In genomic region chr17:56185281-56186141, GRCm38 (mm10) we compare ENCODE assay signal across 9 mouse cellular contexts. TPM values are rescaled to one million over a fixed set of nuclear protein-coding genes. Genes with fewer than 3 reads are reported as not detected.
DNase-seq lines count a peak whose midpoint lies in the region; ATAC-seq lines count a peak whose summit lies in the region.
"Had no signal": no experiment of that assay in that cellular context is flagged by ENCODE, and none has a peak within 500 bp of the region (broad histone marks: within the 10 kb centered on the region; RNA-seq: fewer than 3 reads in every experiment).

No protein-coding gene starts in this region.

- ATAC-seq in forebrain, embryonic 16.5 days = no peak
- ATAC-seq in intestine, embryonic 15.5 days = peak; percentile 50
- ATAC-seq in liver, embryonic 11.5 days (replicated peaks; ENCODE audit: low FRiP score) = no peak
- ATAC-seq in neural tube, embryonic 14.5 days (ENCODE audit: low read depth) = peak; percentile 18; the same call in 1 of the 2 replicates

- peaks cover 66% of the 10 kb centered on the region for H3K36me3 ChIP-seq in forebrain, embryonic 10.5 days (replicated peaks)
- H3K36me3 ChIP-seq in forebrain, embryonic 16.5 days (ENCODE audit: control insufficient read depth, insufficient read depth) = peaks cover 18% of the 10 kb centered on the region
- peaks cover 35% of the 10 kb centered on the region for H3K36me3 ChIP-seq in intestine, embryonic 15.5 days
- H3K36me3 ChIP-seq in liver, embryonic 11.5 days (ENCODE audit: control insufficient read depth, insufficient read depth, low read length) = peaks cover 37% of the 10 kb centered on the region
- peaks cover 39% of the 10 kb centered on the region for H3K36me3 ChIP-seq in neural tube, embryonic 14.5 days (ENCODE audit: control insufficient read depth, insufficient read depth, low read length)

- H3K27me3 ChIP-seq in forebrain, embryonic 10.5 days (ENCODE audit: poor library complexity, severe bottlenecking) = no peaks in the 10 kb centered on the region
- H3K27me3 ChIP-seq in forebrain, embryonic 16.5 days (replicated peaks; ENCODE audit: control insufficient read depth, insufficient read depth, low read length) = no peaks in the 10 kb centered on the region
- H3K27me3 ChIP-seq in intestine, embryonic 15.5 days (replicated peaks) = no peaks in the 10 kb centered on the region
- H3K27me3 ChIP-seq in liver, embryonic 11.5 days (replicated peaks; ENCODE audit: control insufficient read depth, insufficient read depth, low read length) = no peaks in the 10 kb centered on the region
- no peaks in the 10 kb centered on the region for H3K27me3 ChIP-seq in neural tube, embryonic 14.5 days (ENCODE audit: control insufficient read depth, insufficient read depth, low read length)

- H3K9ac ChIP-seq in forebrain, embryonic 16.5 days (replicated peaks; ENCODE audit: low read depth, low read length) = no peak overlapping the region
- peak overlapping the region; percentile 1; the same call in 1 of the 2 replicates for H3K9ac ChIP-seq in intestine, embryonic 15.5 days
- no peak overlapping the region for H3K9ac ChIP-seq in liver, embryonic 11.5 days (ENCODE audit: low read depth, low read length)
- no peak overlapping the region for H3K9ac ChIP-seq in neural tube, embryonic 14.5 days (replicated peaks; ENCODE audit: low read depth, low read length)

- 52% methylated on average over 11 of the region's 11 CpGs for WGBS in forebrain, embryonic 10.5 days
- 41% methylated on average over 11 of the region's 11 CpGs for WGBS in forebrain, embryonic 16.5 days
- 28% methylated on average over 11 of the region's 11 CpGs for WGBS in intestine, embryonic 15.5 days
- WGBS in liver, embryonic 11.5 days = 58% methylated on average over 11 of the region's 11 CpGs
- WGBS in neural tube, embryonic 14.5 days = 23% methylated on average over 11 of the region's 11 CpGs

- intact Hi-C loops in gastrocnemius, postnatal 36 days (cut with DNase I) = no loop called here

- H3K4me3 ChIP-seq in forebrain, embryonic 10.5 days = no peak overlapping the region
- H3K4me3 ChIP-seq in forebrain, embryonic 16.5 days (replicated peaks; ENCODE audit: low read length) = no peak overlapping the region
- H3K4me3 ChIP-seq in intestine, embryonic 15.5 days (replicated peaks) = no peak overlapping the region
- no peak overlapping the region for H3K4me3 ChIP-seq in liver, embryonic 11.5 days (ENCODE audit: low read depth, low read length)
- no peak overlapping the region for H3K4me3 ChIP-seq in neural tube, embryonic 14.5 days (ENCODE audit: low read depth, low read length)
- H3K4me3 ChIP-seq: erythroblast, embryonic 14.5 days had no signal

- H3K27ac ChIP-seq in forebrain, embryonic 10.5 days = peak overlapping the region; percentile 51; the same call in 1 of the 2 replicates
- H3K27ac ChIP-seq in forebrain, embryonic 16.5 days (ENCODE audit: low read length) = no peak overlapping the region
- H3K27ac ChIP-seq in intestine, embryonic 15.5 days = peak overlapping the region; percentile 72
- 0 out of 2 replicates have a peak overlapping the region, but pooled peaks have one; percentile 15 for H3K27ac ChIP-seq in liver, embryonic 11.5 days (ENCODE audit: low read depth, low read length)
- peak overlapping the region; percentile 62; the same call in 1 of the 2 replicates for H3K27ac ChIP-seq in neural tube, embryonic 14.5 days (ENCODE audit: low read depth, low read length)

- no peaks in the 10 kb centered on the region for H3K9me3 ChIP-seq in forebrain, embryonic 10.5 days
- no peaks in the 10 kb centered on the region for H3K9me3 ChIP-seq in forebrain, embryonic 16.5 days (ENCODE audit: control insufficient read depth, low read length)
- no peaks in the 10 kb centered on the region for H3K9me3 ChIP-seq in intestine, embryonic 15.5 days
- no peaks in the 10 kb centered on the region for H3K9me3 ChIP-seq in liver, embryonic 11.5 days (ENCODE audit: control insufficient read depth, low read length)
- no peaks in the 10 kb centered on the region for H3K9me3 ChIP-seq in neural tube, embryonic 14.5 days (ENCODE audit: control insufficient read depth, low read length)

- peak; percentile 22 for DNase-seq in forebrain, embryonic 10.5 days (ENCODE audit: extremely low spot score, low spot score)
- DNase-seq in adrenal gland, postnatal 36 days = peak; percentile 85 to 86
- DNase-seq in gastrocnemius, postnatal 36 days = peak; percentile 51 to 52
- no peak for DNase-seq in liver, embryonic 11.5 days (ENCODE audit: low spot score)
- DNase-seq in spleen, adult 12 weeks (ENCODE audit: low spot score) = no peak

- no peak overlapping the region for H3K4me2 ChIP-seq in forebrain, embryonic 16.5 days (ENCODE audit: low read length)
- H3K4me2 ChIP-seq in intestine, embryonic 15.5 days (replicated peaks) = peak overlapping the region; percentile 87
- H3K4me2 ChIP-seq in liver, embryonic 11.5 days = no peak overlapping the region; the same call in 1 of the 2 replicates
- H3K4me2 ChIP-seq in neural tube, embryonic 14.5 days (ENCODE audit: low read depth, low read length) = no peak overlapping the region

- H3K4me1 ChIP-seq in forebrain, embryonic 10.5 days = peaks cover 32% of the 10 kb centered on the region
- H3K4me1 ChIP-seq in forebrain, embryonic 16.5 days (replicated peaks; ENCODE audit: control insufficient read depth, insufficient read depth, low read length) = peaks cover 8% of the 10 kb centered on the region
- H3K4me1 ChIP-seq in intestine, embryonic 15.5 days (replicated peaks) = peaks cover 29% of the 10 kb centered on the region
- peaks cover 10% of the 10 kb centered on the region for H3K4me1 ChIP-seq in liver, embryonic 11.5 days (replicated peaks; ENCODE audit: control insufficient read depth, insufficient read depth, low read length)
- peaks cover 7% of the 10 kb centered on the region for H3K4me1 ChIP-seq in neural tube, embryonic 14.5 days (ENCODE audit: control insufficient read depth, insufficient read depth, low read length)

RNA-seq across cellular contexts. Expression of gene Mydgf, which starts 1.8 kb away (rescaled TPM):
- 75.5 and 78.5 TPM in 2 replicates for polyA plus RNA-seq in forebrain, embryonic 10.5 days (2016; fragmentation: Nextera tagmentation; extraction: Ambion mirVana)
- polyA plus RNA-seq in forebrain, embryonic 16.5 days (2015; fragmentation: Nextera tagmentation; extraction: Ambion mirVana) = 54.2 and 63.8 TPM in 2 replicates
- total RNA-seq in adrenal gland, postnatal 36 days (2021) = 10 to 100 TPM; 60.0 to 61.1 TPM
- 10 to 100 TPM; 16.9 to 17.6 TPM for total RNA-seq in gastrocnemius, postnatal 36 days (2021)
- 105 and 127 TPM in 2 replicates for polyA plus RNA-seq in intestine, embryonic 15.5 days (2015; fragmentation: Nextera tagmentation; extraction: Ambion mirVana)
- polyA plus RNA-seq in liver, embryonic 11.5 days (2014; fragmentation: Nextera tagmentation; extraction: Ambion mirVana) = 98.7 and 102 TPM in 2 replicates
- 68.6 and 69.7 TPM in 2 replicates for polyA plus RNA-seq in neural tube, embryonic 14.5 days (2014; fragmentation: Nextera tagmentation; extraction: Ambion mirVana)

RNA-seq across cellular contexts. Expression of gene Tnfaip8l1, which starts 23.2 kb away (rescaled TPM):
- 7.4 and 8.1 TPM in 2 replicates for polyA plus RNA-seq in forebrain, embryonic 10.5 days (2016; fragmentation: Nextera tagmentation; extraction: Ambion mirVana)
- 10.1 and 10.2 TPM in 2 replicates for polyA plus RNA-seq in forebrain, embryonic 16.5 days (2015; fragmentation: Nextera tagmentation; extraction: Ambion mirVana)
- 1 to 10 TPM; 3.9 to 4.0 TPM for total RNA-seq in adrenal gland, postnatal 36 days (2021)
- total RNA-seq in gastrocnemius, postnatal 36 days (2021) = under 1 TPM; 0.41 to 0.64 TPM
- polyA plus RNA-seq in intestine, embryonic 15.5 days (2015; fragmentation: Nextera tagmentation; extraction: Ambion mirVana) = 11.9 and 12.8 TPM in 2 replicates
- 6.8 and 7.5 TPM in 2 replicates for polyA plus RNA-seq in liver, embryonic 11.5 days (2014; fragmentation: Nextera tagmentation; extraction: Ambion mirVana)
- 9.2 and 9.9 TPM in 2 replicates for polyA plus RNA-seq in neural tube, embryonic 14.5 days (2014; fragmentation: Nextera tagmentation; extraction: Ambion mirVana)

RNA-seq across cellular contexts. Expression of gene Dpp9, which starts 33.2 kb away (rescaled TPM):
- 49.7 and 51.2 TPM in 2 replicates for polyA plus RNA-seq in forebrain, embryonic 10.5 days (2016; fragmentation: Nextera tagmentation; extraction: Ambion mirVana)
- 32.1 and 32.3 TPM in 2 replicates for polyA plus RNA-seq in forebrain, embryonic 16.5 days (2015; fragmentation: Nextera tagmentation; extraction: Ambion mirVana)
- total RNA-seq in adrenal gland, postnatal 36 days (2021) = 10 to 100 TPM; 35.5 to 41.0 TPM
- total RNA-seq in gastrocnemius, postnatal 36 days (2021) = 10 to 100 TPM; 31.6 to 32.2 TPM
- polyA plus RNA-seq in intestine, embryonic 15.5 days (2015; fragmentation: Nextera tagmentation; extraction: Ambion mirVana) = 32.8 and 35.0 TPM in 2 replicates
- 38.8 and 39.6 TPM in 2 replicates for polyA plus RNA-seq in liver, embryonic 11.5 days (2014; fragmentation: Nextera tagmentation; extraction: Ambion mirVana)
- polyA plus RNA-seq in neural tube, embryonic 14.5 days (2014; fragmentation: Nextera tagmentation; extraction: Ambion mirVana) = 21.0 and 26.9 TPM in 2 replicates

RNA-seq across cellular contexts. Expression of gene Sema6b, which starts 45.4 kb away (rescaled TPM):
- 0.44 and 0.67 TPM in 2 replicates for polyA plus RNA-seq in forebrain, embryonic 10.5 days (2016; fragmentation: Nextera tagmentation; extraction: Ambion mirVana)
- 10.1 and 10.7 TPM in 2 replicates for polyA plus RNA-seq in forebrain, embryonic 16.5 days (2015; fragmentation: Nextera tagmentation; extraction: Ambion mirVana)
- total RNA-seq in adrenal gland, postnatal 36 days (2021) = 10 to 100 TPM in 1 of 2 experiments, 1 to 10 TPM in 1; 6.4 to 10.0 TPM
- total RNA-seq in gastrocnemius, postnatal 36 days (2021) = 1 to 10 TPM; 2.8 to 2.9 TPM
- polyA plus RNA-seq in intestine, embryonic 15.5 days (2015; fragmentation: Nextera tagmentation; extraction: Ambion mirVana) = 1.4 TPM in 2 replicates
- polyA plus RNA-seq in liver, embryonic 11.5 days (2014; fragmentation: Nextera tagmentation; extraction: Ambion mirVana) = 1.4 and 1.5 TPM in 2 replicates
- polyA plus RNA-seq in neural tube, embryonic 14.5 days (2014; fragmentation: Nextera tagmentation; extraction: Ambion mirVana) = 11.8 and 13.8 TPM in 2 replicates

Comparison
In these comparisons a context has a peak if more than half of its experiments do, and no peak if none do; other contexts are left out.
1. DNase-seq: peak in forebrain, embryonic 10.5 days (single experiment), adrenal gland, postnatal 36 days (2 of 2) and gastrocnemius, postnatal 36 days (2 of 2); none in liver, embryonic 11.5 days (single experiment) and spleen, adult 12 weeks (single experiment).
2. ATAC-seq: peak in intestine, embryonic 15.5 days (single experiment) and neural tube, embryonic 14.5 days (single experiment); none in forebrain, embryonic 16.5 days (single experiment) and liver, embryonic 11.5 days (single experiment).